Comparison of ENCODE assay signal across 8 mouse cellular contexts in genomic region chr16:92158021-92158455, GRCm38 (mm10).
DNase-seq lines count a peak whose midpoint lies in the region; ATAC-seq and TF ChIP-seq lines count a peak whose summit lies in the region.

No protein-coding gene starts in this region.

- peak; percentile 32 for DNase-seq in ovary, adult 18-20 months (ENCODE audit: low spot score)
- no peak for DNase-seq in ovary, postnatal 10 days (ENCODE audit: low spot score)
- peak; percentile 51 for DNase-seq in fibroblast of lung, adult 2 months (ENCODE audit: low read depth)
- peak; percentile 64 for DNase-seq in hindbrain, embryonic 10.5 days (ENCODE audit: low spot score)
- peak; percentile 31 to 37 for DNase-seq in layer of hippocampus, adult 2 months (ENCODE audit: low spot score in 2 of 2)
- DNase-seq in ovary, postnatal 36 days (ENCODE audit: low spot score), result peak; percentile 47
- DNase-seq in natural killer cell, adult 2 months (ENCODE audit: low spot score in 2 of 2), result no peak

- WGBS in hindbrain, embryonic 10.5 days, result 6% methylated on average over 14 of the region's 14 CpGs
- WGBS in liver, embryonic 16.5 days (ENCODE audit: insufficient replicate concordance), result 9% methylated on average over 14 of the region's 14 CpGs

- H3K27ac ChIP-seq in hindbrain, embryonic 10.5 days, result peak overlapping the region; percentile 90
- peak overlapping the region; percentile 91 for H3K27ac ChIP-seq in layer of hippocampus, adult 2 months
- H3K27ac ChIP-seq in liver, embryonic 16.5 days (ENCODE audit: low read length), result peak overlapping the region; percentile 82

- 0 out of 2 replicates have a peak, but pooled peaks cover 5% of the 10 kb centered on the region for H3K27me3 ChIP-seq in hindbrain, embryonic 10.5 days (ENCODE audit: insufficient read depth, poor library complexity, severe bottlenecking)
- peaks cover 6% of the 10 kb centered on the region for H3K27me3 ChIP-seq in liver, embryonic 16.5 days (ENCODE audit: control insufficient read depth, insufficient read depth, low read depth, low read length)

- no peak for TF ChIP-seq CTCF in layer of hippocampus, adult 2 months (conservative IDR thresholded peaks at IDR 0.05)

- H3K4me3 ChIP-seq in hindbrain, embryonic 10.5 days, result peak overlapping the region; percentile 64
- peak overlapping the region; percentile 54 for H3K4me3 ChIP-seq in layer of hippocampus, adult 2 months
- peak overlapping the region; percentile 10 for H3K4me3 ChIP-seq in liver, embryonic 16.5 days (ENCODE audit: low read depth, low read length)

- no peaks in the 10 kb centered on the region for H3K9me3 ChIP-seq in hindbrain, embryonic 10.5 days
- H3K9me3 ChIP-seq in liver, embryonic 16.5 days (replicated peaks; ENCODE audit: control insufficient read depth, low read length), result no peaks in the 10 kb centered on the region

- peak overlapping the region; percentile 22; the same call in 1 of the 2 replicates for H3K9ac ChIP-seq in liver, embryonic 16.5 days (ENCODE audit: low read depth, low read length)

- no peaks in the 10 kb centered on the region for H3K36me3 ChIP-seq in hindbrain, embryonic 10.5 days
- no peaks in the 10 kb centered on the region for H3K36me3 ChIP-seq in liver, embryonic 16.5 days (ENCODE audit: control insufficient read depth, insufficient read depth)

- peaks cover 45% of the 10 kb centered on the region for H3K4me1 ChIP-seq in hindbrain, embryonic 10.5 days (replicated peaks)
- no peaks in the 10 kb centered on the region for H3K4me1 ChIP-seq in liver, embryonic 16.5 days (ENCODE audit: control insufficient read depth, low read depth, low read length)

- ATAC-seq in liver, embryonic 16.5 days (ENCODE audit: low read depth), result peak; percentile 54

- H3K4me2 ChIP-seq in liver, embryonic 16.5 days (ENCODE audit: low read depth, low read length), result peak overlapping the region; percentile 50

Comparison
In these comparisons a context has a peak if more than half of its experiments do, and no peak if none do; other contexts are left out.
1. DNase-seq: peak in ovary, adult 18-20 months (single experiment), fibroblast of lung, adult 2 months (single experiment), hindbrain, embryonic 10.5 days (single experiment), layer of hippocampus, adult 2 months (2 of 2) and ovary, postnatal 36 days (single experiment); none in ovary, postnatal 10 days (single experiment) and natural killer cell, adult 2 months (0 of 2).
2. H3K4me3 ChIP-seq: peak in every context shown above with its lines; median percentile 64 in hindbrain, embryonic 10.5 days; 54 in layer of hippocampus, adult 2 months; 10 in liver, embryonic 16.5 days.
3. Peak in every context shown above with its lines, with median percentiles within 50 percentile points of each other: H3K27ac ChIP-seq.